Mouse (Mus musculus) forebrain, embryonic 14.5 days (tissue): ENCODE data around the gene Dnm3. TPM values are rescaled to one million over a fixed set of nuclear protein-coding genes. Genes with fewer than 3 reads are reported as not detected.

Source experiments
- ATAC-seq: fragments of 200-750 bp; cut with Nextera tagmentation; 2 replicates; pipeline ENCODE4 v1.8.0; 2017; ENCODE audit warnings: mild to moderate bottlenecking, moderate library complexity
- DNase-seq: peaks from one replicate; pipeline ENCODE4 v3.0.0-alpha.2; 2015; ENCODE audit warnings: low spot score
- H3K27ac ChIP-seq: fragments of 300-500 bp; sonication (generic); 2 replicates; pipeline ENCODE4 v1.5.1; 2014; ENCODE audit warnings: low read depth, mild to moderate bottlenecking, control low read depth, low read length, moderate library complexity
- H3K27me3 ChIP-seq: fragments of 300-500 bp; sonication (generic); replicated peaks from 2 replicates; pipeline ENCODE4 v1.6.1; 2014; ENCODE audit warnings: low read length, control low read depth, mixed read lengths; ENCODE audit not compliant: control insufficient read depth, insufficient read depth
- H3K36me3 ChIP-seq: fragments of 300-500 bp; sonication (generic); 2 replicates; pipeline ENCODE4 v1.6.1; 2014; ENCODE audit warnings: low read length, control low read depth; ENCODE audit not compliant: control insufficient read depth, insufficient read depth
- H3K4me1 ChIP-seq: fragments of 300-500 bp; sonication (generic); 2 replicates; pipeline ENCODE4 v1.6.1; 2014; ENCODE audit warnings: antibody characterized with exemption, low read length, control low read depth; ENCODE audit not compliant: control insufficient read depth, insufficient read depth
- H3K4me2 ChIP-seq: fragments of 300-500 bp; sonication (generic); 2 replicates; pipeline ENCODE4 v1.6.1; 2014; ENCODE audit warnings: mild to moderate bottlenecking, control low read depth, low read length
- H3K4me3 ChIP-seq: fragments of 300-500 bp; sonication (generic); 2 replicates; pipeline ENCODE4 v1.5.1; 2014; ENCODE audit warnings: low read depth, low read length, control low read depth
- H3K9ac ChIP-seq: fragments of 300-500 bp; sonication (generic); 2 replicates; pipeline ENCODE4 v1.6.1; 2014; ENCODE audit warnings: mild to moderate bottlenecking, low read length, control low read depth, moderate library complexity
- H3K9me3 ChIP-seq: fragments of 300-500 bp; sonication (generic); replicated peaks from 2 replicates; pipeline ENCODE4 v1.6.1; 2016; ENCODE audit warnings: low read length, control low read depth, mixed read lengths; ENCODE audit not compliant: control insufficient read depth
- WGBS: fragments of 180-500 bp; shearing (Covaris S2); extraction: QIAGEN DNeasy Blood & Tissue Kit; methylation state at CpG from one replicate; pipeline ENCODE4 v1.1.7; 2014; 5-methylcytosine and 5-hydroxymethylcytosine counted together
- polyA plus RNA-seq: library from polyadenylated mRNA; unstranded; fragments of >200 nt; fragmentation: Nextera tagmentation; extraction: Ambion mirVana; gene quantifications from 2 replicates; pipeline ENCODE4 v1.2.1, GENCODE M21; 2014

Dnm3 gene
- polyA plus RNA-seq, 1 experiment from 2014 or later, result 20.6 TPM

DNA sequence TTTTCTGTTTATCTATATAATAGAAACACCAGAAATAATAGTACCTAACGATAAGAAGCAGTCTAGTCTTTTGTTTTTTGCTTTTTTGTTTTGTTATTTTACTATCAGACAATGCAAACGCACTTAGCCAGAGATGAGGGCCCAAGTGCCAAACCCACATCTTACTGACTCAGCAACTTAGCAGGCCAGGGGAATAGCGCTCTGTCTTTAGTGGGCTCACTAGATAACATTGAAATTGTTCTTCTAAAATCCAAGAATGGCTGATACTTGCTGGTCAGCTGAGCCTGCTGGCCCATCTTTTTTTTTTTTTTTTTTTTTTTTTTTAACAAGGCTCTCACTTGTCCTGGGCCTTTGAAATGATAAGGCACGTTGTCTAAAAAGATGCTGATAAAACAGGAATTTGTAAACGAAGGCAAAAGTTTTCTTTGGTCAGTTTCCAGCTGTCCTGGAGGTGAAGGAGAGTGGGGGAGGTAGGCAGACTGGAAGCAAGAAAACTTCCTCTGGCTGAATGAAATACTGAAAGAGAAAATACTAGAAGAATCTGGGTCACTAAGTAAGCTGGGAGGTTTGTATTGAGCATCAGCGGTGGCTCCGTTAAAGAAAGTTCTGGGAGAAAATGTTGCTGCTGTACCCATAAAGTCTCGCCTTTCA is 259.2 kb downstream of the Dnm3 start:
- no peak overlapping the region for H3K4me2 ChIP-seq
- H3K27me3 ChIP-seq, result no peaks in the 10 kb centered on the region
- H3K4me1 ChIP-seq, result no peaks in the 10 kb centered on the region
- no peaks in the 10 kb centered on the region for H3K9me3 ChIP-seq
- no peak for ATAC-seq
- WGBS, result 73% methylated on average over 8 of the region's 8 CpGs
- H3K9ac ChIP-seq, result no peak overlapping the region
- H3K36me3 ChIP-seq, result no peaks in the 10 kb centered on the region
- no peak overlapping the region for H3K4me3 ChIP-seq
- DNase-seq, result no peak
- H3K27ac ChIP-seq, result no peak overlapping the region

DNA sequence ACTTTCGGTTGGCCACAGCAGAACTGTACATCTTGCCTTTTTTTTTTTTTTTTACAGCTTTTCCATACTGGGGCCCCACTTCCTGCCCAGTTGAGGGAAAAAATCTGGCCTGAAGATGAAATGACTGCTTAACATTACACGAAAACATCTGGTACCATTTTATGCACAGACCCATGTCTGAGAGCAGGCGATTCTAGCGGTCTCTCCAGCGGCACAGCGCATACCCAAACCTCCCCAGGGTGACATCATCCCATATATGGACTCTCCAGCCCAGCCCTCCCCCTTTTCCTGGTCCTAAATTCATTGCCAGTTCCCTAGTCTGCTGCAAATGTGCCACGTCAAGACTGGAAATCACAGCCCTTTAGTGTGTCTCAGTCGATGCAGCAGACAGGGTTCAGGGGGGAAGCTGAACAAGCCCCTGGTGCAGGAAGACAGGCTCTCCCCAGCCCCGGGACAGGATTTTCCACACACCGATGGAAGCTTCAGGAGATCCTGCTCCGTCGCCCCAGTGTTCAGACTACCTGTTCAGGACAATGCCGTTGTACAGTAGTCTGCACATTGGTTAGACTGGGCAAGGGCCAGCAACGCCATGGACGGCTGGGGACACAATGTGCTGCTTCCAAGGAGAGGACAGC is 260.4 kb downstream of the Dnm3 start:
- Histone ChIP-seq H3K27me3 (no peaks in the 10 kb centered on the region), H3K4me3 (no peak overlapping the region), H3K4me2 (no peak overlapping the region), H3K9ac (no peak overlapping the region), H3K9me3 (no peaks in the 10 kb centered on the region), H3K36me3 (no peaks in the 10 kb centered on the region), H3K27ac (no peak overlapping the region), H3K4me1 (no peaks in the 10 kb centered on the region)
- ATAC-seq (no peak), DNase-seq (no peak)
- WGBS, result 82% methylated on average over 15 of the region's 15 CpGs

DNA sequence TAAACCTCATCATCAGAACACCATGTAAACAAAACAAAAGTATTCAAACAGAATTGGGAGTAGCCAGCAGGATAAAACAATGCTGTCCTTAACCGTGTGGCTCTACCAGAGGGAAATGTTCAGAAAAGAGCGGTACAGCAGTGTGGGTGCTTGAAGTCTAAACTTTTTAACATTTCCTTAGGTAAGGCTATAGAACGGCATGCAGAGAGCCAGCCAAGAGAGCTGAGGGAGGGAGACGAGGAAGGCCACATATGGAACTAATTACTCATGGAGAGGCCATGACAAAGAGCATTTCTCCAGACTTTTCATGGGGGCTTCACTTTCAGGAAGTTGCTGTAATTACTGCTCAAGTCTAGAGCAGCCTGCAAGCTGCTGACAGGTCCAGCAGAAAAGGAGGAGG is 261.2 kb downstream of the Dnm3 start:
- H3K36me3 ChIP-seq, result no peaks in the 10 kb centered on the region
- no peaks in the 10 kb centered on the region for H3K4me1 ChIP-seq
- no peak for ATAC-seq
- no peaks in the 10 kb centered on the region for H3K27me3 ChIP-seq
- H3K27ac ChIP-seq, result no peak overlapping the region
- DNase-seq, result no peak
- H3K9me3 ChIP-seq, result no peaks in the 10 kb centered on the region
- 22% methylated on average over 4 of the region's 4 CpGs for WGBS
- no peak overlapping the region for H3K4me3 ChIP-seq
- no peak overlapping the region for H3K4me2 ChIP-seq
- H3K9ac ChIP-seq, result no peak overlapping the region

DNA sequence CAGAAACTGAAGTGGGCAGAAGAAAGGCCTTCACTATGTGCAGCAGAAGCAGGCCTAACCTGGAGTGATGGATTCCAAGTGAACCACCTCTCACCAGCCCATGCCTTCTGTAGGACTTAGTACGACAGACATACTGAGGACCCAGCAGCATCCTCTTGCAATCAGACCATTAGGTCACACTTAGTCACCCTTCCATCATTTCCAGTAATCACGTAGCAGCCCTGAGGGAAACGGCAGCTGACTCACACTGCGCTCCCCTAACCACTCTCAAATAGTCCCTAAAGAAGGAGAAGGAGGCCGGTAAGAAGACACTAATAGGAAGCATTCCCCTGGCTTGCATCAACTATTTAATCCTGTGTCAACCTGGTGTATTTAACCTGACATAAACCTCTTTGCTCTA is 262.1 kb downstream of the Dnm3 start:
- Histone ChIP-seq H3K9ac (no peak overlapping the region), H3K9me3 (no peaks in the 10 kb centered on the region), H3K4me3 (no peak overlapping the region), H3K36me3 (no peaks in the 10 kb centered on the region), H3K4me1 (no peaks in the 10 kb centered on the region), H3K27ac (no peak overlapping the region), H3K4me2 (no peak overlapping the region), H3K27me3 (no peaks in the 10 kb centered on the region)
- WGBS, result 89% methylated on average over 5 of the region's 5 CpGs
- no peak for ATAC-seq
- no peak for DNase-seq

DNA sequence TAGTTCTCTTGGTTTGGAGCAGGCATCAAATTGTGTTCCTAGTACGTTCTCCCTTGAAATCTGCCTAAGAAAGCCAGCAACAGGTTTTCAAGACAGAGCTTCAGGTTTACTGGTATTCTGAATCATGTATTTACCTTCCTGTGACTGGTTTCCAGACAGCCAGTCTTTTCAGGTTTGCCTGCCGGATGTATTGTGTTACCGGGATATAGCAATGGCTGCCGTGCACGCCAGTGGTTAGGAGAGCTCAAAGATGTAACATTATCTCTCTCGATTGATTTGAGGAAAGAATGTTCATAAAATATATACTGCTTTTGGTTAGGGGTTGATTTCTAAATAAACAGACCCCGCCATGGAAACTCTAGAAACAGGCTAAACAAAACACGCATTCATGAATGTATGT is 264.8 kb downstream of the Dnm3 start:
- no peak overlapping the region for H3K9ac ChIP-seq
- no peak overlapping the region for H3K4me2 ChIP-seq
- H3K27me3 ChIP-seq, result no peaks in the 10 kb centered on the region
- no peak overlapping the region for H3K4me3 ChIP-seq
- ATAC-seq (no peak), DNase-seq (no peak)
- no peaks in the 10 kb centered on the region for H3K36me3 ChIP-seq
- H3K27ac ChIP-seq, result no peak overlapping the region
- H3K9me3 ChIP-seq, result no peaks in the 10 kb centered on the region
- H3K4me1 ChIP-seq, result peaks cover 7% of the 10 kb centered on the region
- 91% methylated on average over 8 of the region's 8 CpGs for WGBS

DNA sequence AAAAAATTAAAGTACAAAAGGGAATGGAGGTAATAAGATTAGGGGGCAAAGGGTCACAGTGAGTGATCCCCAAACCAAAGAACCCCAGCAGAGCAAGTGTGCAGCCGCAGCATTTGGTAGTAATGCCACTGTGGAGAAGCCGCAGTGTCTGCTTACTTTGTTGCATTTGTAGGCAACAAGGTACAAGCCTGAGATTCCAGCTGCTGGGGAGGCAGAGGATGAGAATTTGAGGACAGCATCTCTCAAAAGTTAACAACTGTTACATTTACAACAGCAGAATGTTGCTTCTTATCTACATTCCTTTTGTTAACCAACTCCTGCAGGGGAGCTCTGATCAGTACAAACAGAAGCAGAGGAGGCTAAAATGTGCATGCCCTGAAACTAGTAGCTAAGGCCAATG is 267.3 kb downstream of the Dnm3 start:
- ATAC-seq (no peak), DNase-seq (no peak)
- WGBS, result 34% methylated on average over 2 of the region's 2 CpGs
- no peak overlapping the region for H3K4me3 ChIP-seq
- H3K4me1 ChIP-seq, result peaks cover 7% of the 10 kb centered on the region
- H3K9me3 ChIP-seq, result no peaks in the 10 kb centered on the region
- no peak overlapping the region for H3K4me2 ChIP-seq
- no peak overlapping the region for H3K9ac ChIP-seq
- no peaks in the 10 kb centered on the region for H3K36me3 ChIP-seq
- H3K27ac ChIP-seq, result no peak overlapping the region
- H3K27me3 ChIP-seq, result no peaks in the 10 kb centered on the region

DNA sequence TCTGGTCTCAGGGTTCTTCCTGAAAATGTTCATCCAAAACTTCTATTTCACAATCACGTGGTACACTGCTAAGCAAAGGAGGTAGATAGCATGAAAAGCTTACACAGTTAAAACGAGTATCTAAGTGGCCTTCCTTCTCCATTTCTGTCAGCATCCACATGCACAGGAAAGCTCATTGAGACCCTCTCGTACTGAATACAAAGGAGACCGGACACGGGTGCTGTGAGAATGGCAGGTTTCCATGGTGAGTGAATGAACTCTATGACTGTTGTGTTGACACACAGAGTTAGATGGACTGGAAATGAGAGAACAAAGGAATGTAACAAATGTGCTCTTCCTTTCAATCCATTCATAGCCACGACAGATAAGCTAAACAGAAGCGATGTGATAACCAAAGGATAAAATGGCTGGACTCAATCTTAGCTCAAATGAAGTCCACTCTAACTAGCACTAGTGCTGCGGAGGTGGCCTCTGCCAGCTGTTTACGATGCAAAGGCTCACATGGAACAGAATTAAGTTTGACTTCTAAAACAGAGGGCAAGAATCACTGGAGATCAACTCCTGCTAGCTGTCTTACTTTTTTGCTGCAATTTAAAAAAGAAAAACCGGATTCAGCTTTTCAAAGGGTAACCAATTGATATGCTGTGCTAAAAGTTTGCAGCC is 268.2 kb downstream of the Dnm3 start:
- H3K9ac ChIP-seq, result no peak overlapping the region
- DNase-seq (peak; percentile 36), ATAC-seq (peak; percentile 68; the same call in 1 of the 2 replicates)
- no peak overlapping the region for H3K27ac ChIP-seq
- H3K27me3 ChIP-seq, result no peaks in the 10 kb centered on the region
- H3K4me2 ChIP-seq, result no peak overlapping the region
- H3K9me3 ChIP-seq, result no peaks in the 10 kb centered on the region
- 14% methylated on average over 10 of the region's 10 CpGs for WGBS
- no peaks in the 10 kb centered on the region for H3K36me3 ChIP-seq
- H3K4me1 ChIP-seq, result peaks cover 7% of the 10 kb centered on the region
- no peak overlapping the region for H3K4me3 ChIP-seq

DNA sequence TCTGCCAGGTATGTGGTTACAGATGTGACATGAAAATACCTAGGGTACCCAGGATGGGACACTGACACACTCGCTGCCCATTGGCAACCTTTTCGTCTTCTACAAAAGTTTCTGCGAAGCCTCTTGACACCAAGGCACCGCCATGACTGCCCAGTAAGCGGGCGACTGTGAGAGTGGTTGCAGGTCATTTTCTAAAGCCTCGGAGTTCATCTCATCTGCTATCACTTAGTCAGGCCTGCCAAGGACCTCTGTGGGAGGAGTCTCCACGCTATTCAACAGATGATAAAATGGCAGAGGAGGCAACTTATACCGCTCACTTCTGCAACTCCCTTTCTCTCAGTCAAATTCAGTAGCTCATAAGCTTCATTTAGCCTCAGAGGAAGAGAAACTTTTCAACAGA is 268.8 kb downstream of the Dnm3 start:
- Histone ChIP-seq H3K9me3 (no peaks in the 10 kb centered on the region), H3K4me2 (no peak overlapping the region), H3K4me3 (no peak overlapping the region), H3K27me3 (no peaks in the 10 kb centered on the region), H3K4me1 (peaks cover 7% of the 10 kb centered on the region), H3K9ac (no peak overlapping the region), H3K36me3 (no peaks in the 10 kb centered on the region), H3K27ac (no peak overlapping the region)
- DNase-seq (no peak), ATAC-seq (no peak)
- 85% methylated on average over 9 of the region's 9 CpGs for WGBS

DNA sequence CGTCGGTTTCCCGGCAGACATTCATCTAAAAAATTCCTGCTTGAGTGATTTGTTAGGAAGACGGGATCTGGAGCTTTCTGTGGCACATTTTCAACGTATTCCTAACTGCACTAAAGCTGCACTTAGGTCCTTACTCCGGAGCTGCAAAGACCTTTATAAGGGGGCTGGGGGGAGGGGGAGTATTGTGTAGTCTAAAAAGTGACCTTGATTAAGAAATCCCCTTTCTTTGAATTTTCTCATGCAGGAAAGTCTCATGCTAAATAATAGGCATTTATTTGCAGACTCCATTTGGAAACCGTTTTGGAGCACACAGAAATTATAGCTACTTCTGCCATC is 270.2 kb downstream of the Dnm3 start:
- H3K27ac ChIP-seq, result no peak overlapping the region
- H3K9ac ChIP-seq, result no peak overlapping the region
- H3K4me3 ChIP-seq, result no peak overlapping the region
- peaks cover 7% of the 10 kb centered on the region for H3K4me1 ChIP-seq
- no peaks in the 10 kb centered on the region for H3K36me3 ChIP-seq
- no peaks in the 10 kb centered on the region for H3K27me3 ChIP-seq
- no peak overlapping the region for H3K4me2 ChIP-seq
- no peaks in the 10 kb centered on the region for H3K9me3 ChIP-seq
- DNase-seq, result no peak
- WGBS, result 25% methylated on average over 7 of the region's 7 CpGs
- ATAC-seq, result no peak
